Mouse (Mus musculus) CH12F3 (cell line): ENCODE results near the gene Olfr963.
"Not testable (repeated sequence)": the region's sequence is repeated elsewhere in the genome, so short reads cannot be mapped to it uniquely, and the experiment has no call there.

Experiments used
- in situ Hi-C: fragments of 300-500 bp; cut with MboI; formaldehyde crosslinking; loops from 2 replicates; pipeline ENCODE4 v1.14.3; 2020; ENCODE audit warnings: low sequenced_read_pairs

The Olfr963 gene

DNA sequence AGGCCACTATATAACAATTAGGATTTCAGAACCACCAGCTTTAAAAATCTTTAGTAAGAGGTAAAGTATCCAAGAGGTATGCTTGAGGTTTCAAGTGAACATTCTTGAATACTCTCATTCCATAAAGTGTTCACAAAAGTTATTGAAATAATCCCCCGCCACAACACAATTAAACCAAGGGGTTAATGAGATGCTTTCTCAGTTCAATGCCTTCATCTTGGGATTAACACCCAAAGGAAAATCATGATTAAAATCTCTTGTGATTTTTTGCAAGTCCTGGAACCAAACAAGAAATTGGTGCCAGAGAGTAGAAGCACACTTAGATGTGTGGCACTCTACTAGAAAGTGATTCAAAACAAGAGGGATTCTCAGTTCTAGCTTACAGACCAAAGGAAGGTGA is at the start of gene Olfr963:
Gene Olfr963 (plus strand): TSS at position 301 of the 400 bp plus-strand sequence.
- in situ Hi-C loops = no loop called here

DNA sequence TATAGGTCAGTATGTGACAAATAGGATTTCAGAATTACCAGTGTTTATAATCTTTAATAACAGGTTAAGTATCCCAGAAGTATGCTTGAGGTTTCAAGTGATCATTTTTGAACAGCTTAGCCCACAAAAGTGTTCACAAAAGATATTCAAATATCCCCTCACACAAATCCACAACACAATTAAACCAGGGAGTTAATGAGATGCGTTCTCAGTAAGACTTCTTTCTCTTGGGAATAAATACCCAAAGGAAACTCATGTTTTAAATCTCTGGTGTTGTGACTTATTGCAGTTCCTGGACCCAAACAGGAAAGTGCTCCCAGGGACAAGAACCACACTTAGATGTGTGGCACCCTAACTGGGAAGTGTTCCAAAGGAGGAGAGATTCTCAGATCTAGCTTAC is 45.9 kb upstream of the Olfr963 start, which contains the start of gene Olfr960:
Gene Olfr960 (plus strand): TSS at position 301 of the 400 bp plus-strand sequence.
- in situ Hi-C loops = no loop called here

DNA sequence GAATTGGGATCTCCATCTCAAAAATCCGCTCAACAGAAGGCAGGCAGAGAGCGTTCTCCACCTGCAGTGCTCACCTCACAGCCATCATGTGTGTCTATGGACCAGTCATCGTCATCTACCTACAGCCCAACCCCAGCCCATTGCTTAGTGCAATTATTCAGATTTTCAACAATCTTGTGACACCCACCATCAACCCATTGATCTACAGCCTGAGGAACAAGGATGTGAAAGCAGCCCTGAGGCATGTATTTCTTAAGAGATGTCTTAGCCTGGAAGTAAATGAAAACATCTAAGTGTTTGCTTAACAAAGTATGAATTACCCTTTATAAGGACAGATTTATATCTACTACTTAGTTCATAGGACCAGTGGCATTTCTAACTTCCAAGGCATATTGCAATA is 43.2 kb upstream of the Olfr963 start:
- in situ Hi-C loops = no loop called here

DNA sequence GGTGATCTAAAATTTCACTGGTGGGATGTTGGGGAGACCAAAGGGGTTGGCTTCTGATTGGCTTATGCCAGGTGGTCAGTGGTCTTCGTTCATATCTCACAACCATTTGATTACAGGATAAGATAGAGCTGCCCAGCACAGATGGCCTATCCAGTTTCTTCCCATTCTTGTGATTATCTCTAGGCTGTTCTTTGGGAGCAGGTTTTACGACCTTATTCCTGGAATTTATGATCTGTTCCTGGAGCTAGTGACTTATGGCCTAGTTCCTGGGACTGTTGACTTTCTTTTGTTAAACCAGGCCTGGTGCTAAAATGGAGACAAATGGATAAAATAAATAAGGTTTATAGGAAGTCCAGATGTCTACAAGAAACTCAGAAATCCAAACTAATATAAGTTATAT is 42.3 kb upstream of the Olfr963 start:
- in situ Hi-C loops = no loop called here

DNA sequence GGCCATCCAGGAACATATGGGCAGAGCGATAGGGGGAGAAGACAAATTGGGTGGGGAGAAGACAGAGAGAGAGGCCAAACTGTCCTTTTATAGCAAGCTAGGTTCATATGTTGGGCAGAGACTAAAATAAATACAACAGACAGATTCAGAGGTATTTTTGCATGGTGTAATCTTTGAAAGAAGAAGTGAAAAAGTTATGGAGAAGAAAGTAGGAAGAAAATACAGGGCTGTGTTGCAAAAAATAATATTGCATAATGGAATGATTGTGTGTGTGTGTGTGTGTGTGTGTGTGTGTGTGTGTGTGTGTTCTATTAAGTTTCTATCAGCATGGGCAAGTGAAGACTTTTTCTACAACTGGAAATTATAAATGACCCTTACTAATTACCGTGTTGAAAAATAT is 37.9 kb upstream of the Olfr963 start:
- in situ Hi-C loops = no loop called here

DNA sequence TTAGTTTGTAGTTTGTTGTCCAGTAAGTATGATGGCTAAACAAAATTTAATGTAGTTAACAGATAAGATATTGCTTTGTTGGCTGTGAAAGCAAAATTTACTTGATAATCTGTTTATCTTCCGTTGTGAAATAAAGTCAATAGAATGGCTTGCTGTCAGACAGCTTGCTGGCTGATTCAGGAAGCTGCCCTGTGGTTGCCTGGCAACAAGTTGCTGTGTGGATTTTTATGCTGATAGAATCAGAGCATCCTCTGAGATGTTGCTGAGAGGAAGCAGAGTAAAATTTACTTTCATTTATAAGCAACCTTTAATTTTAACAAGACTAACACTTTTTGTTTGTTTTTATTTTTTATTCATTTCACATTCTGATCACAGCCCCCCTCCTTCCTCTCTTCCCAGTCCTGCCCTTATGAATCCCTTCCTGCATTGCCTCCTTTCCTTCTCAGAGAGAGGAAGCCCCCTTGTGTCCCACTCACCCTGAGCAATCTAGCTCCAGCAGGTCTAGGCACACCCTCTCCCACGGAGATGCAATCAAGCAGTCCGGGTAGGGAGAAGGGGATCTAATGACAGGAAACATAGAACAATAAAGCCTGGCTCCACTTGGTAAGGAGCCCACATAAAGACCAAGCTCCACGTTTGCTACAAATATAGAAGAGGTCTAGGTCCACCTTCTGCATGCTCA is 33.0 kb upstream of the Olfr963 start:
- in situ Hi-C loops = no loop called here

DNA sequence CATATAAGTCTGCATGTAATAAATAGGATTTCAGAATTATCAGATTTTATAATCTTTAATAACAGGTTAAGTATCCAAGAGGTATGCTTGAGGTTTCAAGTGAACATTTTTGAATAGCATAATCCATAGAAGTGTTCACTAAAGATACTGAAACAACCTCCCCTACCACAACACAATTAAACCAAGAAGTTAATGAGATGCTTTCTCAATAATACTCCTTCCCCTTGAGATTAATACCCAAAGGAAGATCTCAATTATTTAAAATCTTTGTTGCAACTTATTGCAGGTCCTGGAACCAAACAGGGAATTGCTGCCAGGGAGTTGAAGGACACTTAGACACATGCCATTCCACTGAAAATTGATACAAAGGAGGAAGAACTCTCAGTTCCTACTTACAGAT is 22.2 kb upstream of the Olfr963 start, which contains the start of gene Olfr961:
Gene Olfr961 (plus strand): TSS at position 301 of the 400 bp plus-strand sequence.
- in situ Hi-C loops = no loop called here

DNA sequence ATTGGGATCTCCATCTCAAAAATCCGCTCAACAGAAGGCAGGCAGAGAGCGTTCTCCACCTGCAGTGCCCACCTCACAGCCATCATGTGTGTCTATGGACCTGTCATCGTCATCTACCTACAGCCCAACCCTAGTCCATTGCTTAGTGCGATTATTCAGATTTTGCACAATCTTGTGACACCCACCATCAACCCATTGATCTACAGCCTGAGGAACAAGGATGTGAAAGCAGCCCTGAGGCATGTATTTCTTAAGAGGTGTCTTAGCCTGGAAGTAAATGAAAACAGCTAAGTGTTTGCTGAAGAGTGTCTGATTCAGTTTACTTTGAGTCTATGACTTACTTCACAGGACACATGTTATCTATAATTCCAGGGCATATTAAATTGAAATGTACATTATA is 19.6 kb upstream of the Olfr963 start:
- in situ Hi-C loops = no loop called here

DNA sequence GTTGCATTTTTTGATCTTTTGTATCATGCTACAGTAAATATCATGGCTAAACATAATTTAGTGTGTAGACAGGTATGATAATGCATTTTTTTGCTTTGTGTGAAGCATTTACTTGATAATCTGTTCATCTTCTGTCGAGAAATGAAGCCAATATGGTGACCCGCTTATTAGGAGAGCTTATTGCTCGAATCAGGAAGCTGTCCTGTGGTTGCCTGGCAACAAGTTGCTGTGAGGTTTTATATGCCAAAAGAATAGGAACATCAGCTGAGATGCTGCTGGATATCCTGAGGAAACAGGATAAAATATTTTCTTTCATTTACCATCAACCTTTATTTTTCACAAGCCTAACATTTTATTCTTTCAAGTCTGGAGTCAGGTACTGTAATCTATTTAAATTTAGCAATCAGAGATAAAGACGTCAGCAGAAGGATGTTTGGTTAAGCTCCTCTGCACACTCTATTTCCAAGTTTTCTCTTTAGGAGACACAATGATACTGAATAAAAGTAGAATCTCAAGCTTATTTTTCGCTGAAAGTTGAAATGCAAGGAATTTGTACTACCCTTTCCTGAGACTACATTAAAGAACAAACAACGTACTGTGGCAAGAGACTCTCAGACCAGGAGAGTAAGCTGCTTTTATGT is 12.1 kb upstream of the Olfr963 start:
- in situ Hi-C loops = no loop called here

DNA sequence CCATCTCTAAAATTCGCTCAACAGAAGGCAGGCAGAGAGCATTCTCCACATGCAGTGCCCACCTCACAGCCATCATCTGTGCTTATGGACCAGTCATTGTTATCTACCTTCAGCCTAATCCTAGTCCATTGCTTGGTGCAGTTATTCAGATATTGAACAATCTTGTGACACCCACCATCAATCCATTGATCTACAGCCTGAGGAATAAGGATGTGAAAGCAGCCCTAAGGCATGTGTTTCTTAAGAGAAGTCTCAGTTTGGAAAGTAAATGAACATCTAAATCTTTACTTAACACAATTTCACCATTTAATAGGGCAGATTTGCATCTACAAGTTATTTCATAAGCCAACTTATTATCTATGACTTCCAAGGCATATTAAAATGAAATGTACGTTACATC is 2.7 kb downstream of the Olfr963 start:
- in situ Hi-C loops = no loop called here

DNA sequence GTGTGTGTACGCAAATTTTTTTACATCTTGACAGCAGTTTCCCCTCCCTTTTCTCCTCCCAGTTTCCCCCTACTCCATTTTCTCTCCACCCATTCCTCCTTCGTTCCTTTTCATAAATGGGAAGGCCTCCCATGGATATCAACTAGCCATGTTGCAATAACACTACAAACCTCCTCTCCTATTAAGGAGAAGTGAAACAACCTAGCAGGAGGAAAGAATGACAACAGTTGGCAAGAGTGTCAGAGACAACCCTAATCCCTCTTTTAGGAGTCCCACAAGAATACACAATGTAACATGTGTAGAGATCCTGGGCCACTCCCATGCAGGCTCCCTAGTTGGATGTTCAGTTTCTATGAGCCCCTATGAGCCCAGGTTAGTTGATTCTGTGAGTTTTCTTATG is 7.8 kb downstream of the Olfr963 start:
- in situ Hi-C loops = no loop called here

DNA sequence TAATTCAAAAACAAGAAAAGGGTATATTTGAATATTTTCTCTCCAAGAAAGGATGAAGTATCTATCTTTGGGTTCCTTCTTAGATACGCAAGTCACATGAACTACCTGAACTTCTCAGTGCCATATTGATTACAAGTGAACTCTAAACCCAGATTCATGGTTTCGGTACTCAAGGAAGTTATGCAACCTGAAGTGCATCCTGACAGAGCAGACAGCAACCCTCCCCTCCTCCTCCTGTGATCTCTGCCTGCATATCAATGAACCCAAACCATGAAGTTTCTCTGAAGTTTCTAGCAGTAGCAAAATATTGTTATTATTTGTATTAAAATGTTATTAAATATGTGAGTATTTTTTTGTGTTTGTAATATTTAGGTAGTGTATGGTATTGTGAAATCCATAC is 11.6 kb downstream of the Olfr963 start:
- in situ Hi-C loops = no loop called here

DNA sequence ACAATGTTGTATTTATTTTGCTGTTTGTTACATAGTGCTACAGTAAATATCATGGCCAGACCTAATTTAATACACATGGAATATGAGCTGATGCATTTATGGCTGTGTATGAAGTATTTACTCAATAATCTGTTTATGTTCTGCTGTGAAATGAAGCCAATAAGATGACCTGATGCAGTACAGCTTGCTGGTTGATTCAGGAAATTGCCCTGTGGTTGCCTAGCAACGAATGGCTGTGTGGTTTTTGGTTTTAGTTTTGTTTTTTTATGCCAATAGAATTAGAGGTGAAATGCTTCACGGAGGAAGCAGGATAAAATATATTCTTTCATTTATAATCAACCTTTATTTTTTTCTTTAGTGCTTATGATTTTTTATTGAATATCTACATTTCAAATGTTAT is 12.3 kb downstream of the Olfr963 start:
- in situ Hi-C loops = no loop called here

DNA sequence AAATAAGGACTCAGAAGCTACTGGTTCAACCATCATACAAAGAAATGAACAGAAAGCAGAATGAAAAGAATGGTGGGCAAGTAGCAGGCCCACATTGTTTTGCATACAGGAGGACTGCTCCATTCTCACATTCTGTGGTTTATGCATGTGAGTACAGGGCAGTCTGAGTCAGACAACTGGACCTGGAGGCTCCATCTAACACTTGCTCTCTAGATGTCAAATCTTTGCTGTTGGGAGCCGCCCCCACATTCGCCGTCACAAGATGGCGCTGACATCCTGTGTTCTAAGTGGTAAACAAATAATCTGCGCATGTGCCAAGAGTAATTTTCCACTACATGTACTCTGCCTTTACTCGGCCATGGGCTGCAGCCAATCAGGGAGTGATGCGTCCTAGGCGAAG is 34.1 kb downstream of the Olfr963 start:
- in situ Hi-C loops = not testable (repeated sequence)

DNA sequence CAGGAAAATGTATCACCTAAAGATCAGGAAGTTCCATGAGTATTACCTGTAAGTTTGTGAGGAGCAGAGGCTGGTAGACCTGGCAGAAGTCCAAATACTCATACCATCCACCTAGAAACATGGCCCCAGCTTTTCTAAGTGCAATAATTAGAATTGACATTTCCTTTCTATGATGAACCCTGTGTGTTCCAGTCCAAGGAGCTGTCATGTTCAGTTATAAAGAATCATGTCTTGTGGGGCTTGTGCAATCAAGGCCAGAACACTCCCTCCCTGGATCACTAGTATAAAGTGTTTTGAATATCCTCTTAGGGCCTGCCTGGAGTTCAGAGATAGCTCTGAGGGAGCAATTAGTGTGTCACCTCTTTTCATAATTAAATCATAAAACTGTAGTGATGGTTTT is 40.0 kb downstream of the Olfr963 start, which contains the start of gene Olfr149:
Gene Olfr149 (minus strand): TSS at position 101 of the 400 bp plus-strand sequence.
- in situ Hi-C loops = no loop called here

DNA sequence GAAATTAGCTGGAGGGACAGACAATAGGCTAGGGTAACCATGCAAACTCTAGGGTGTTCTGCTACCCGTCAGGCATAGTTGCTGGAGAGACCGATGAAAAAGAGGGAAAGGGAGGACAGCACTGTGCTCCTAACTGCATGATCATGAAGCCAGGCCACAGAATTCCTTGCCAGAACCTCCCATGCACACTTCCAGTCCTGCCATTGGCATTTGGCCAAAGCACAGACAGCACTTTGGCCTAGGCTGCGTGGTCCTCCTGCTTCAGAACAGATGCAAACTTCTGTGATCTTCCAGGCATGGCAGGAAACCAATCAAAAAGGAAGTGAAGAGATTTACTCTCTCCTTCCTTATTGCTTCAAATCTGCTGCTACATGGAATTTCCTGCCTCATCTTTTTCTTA is 42.0 kb downstream of the Olfr963 start:
- in situ Hi-C loops = no loop called here

DNA sequence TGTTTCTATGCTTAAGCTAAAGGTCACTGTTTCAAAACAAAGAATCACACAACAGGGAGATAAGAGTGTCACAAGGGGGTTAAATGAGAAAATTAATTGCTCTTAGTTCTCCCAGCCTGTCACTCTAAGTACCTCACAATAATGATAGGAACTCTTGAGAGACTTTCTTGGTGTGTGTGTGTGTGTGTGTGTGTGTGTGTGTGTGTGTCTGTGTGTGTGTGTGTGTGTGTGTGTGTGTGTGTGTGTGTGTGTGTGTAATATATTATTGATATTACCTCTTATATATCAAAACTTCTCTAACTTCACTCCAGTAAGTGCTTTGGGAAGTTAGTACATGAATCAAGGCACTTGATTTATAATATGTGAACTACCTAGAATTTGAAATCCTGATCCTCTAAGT is 44.0 kb downstream of the Olfr963 start, which contains the start of gene Olfr965:
Gene Olfr965 (plus strand): TSS at position 301 of the 400 bp plus-strand sequence.
- in situ Hi-C loops = no loop called here
